Mouse (Mus musculus) bone marrow, adult 2 months (tissue): ENCODE results near the gene Pfkm.

Source experiments
- CTCF ChIP-seq: fragments of 200-500 bp; IDR thresholded peaks from 2 replicates; pipeline ENCODE4 v1.5.1; 2011; ENCODE audit warnings: low read length, control low read depth; ENCODE audit not compliant: control insufficient read depth, insufficient read depth
- POLR2A ChIP-seq: fragments of 200-500 bp; IDR thresholded peaks from 2 replicates; pipeline ENCODE4 v1.6.1; 2011; ENCODE audit warnings: low read depth, mild to moderate bottlenecking, control low read depth, low read length, borderline replicate concordance; ENCODE audit not compliant: control insufficient read depth

- TF ChIP-seq CTCF = no peak
- TF ChIP-seq POLR2A = no peak
Observed at GRCm38 (mm10) chr15:98115779-98116163, 23.4 kb downstream of the Pfkm start.
